Mouse (Mus musculus) embryo, embryonic 9.5 days (tissue): ENCODE data around the gene Brdt.
"Not testable (repeated sequence)": the region's sequence is repeated elsewhere in the genome, so short reads cannot be mapped to it uniquely, and the experiment has no call there.

Experiments
- DNase-seq: peaks from one replicate; pipeline ENCODE4 v3.0.0-alpha.2; 2017; ENCODE audit errors: extremely low spot score

The Brdt gene

GRCm38 (mm10) chr5:107320703-107321102, 10.3 kb upstream of the Brdt start:
- peak; percentile 31 for DNase-seq

GRCm38 (mm10) chr5:107340404-107340803, 9.4 kb downstream of the Brdt start:
- DNase-seq: no peak

- DNase-seq: no peak
Measured at GRCm38 (mm10) chr5:107342891-107343290, 11.9 kb downstream of the Brdt start.

- no peak for DNase-seq
Measured at GRCm38 (mm10) chr5:107346214-107346613, 15.3 kb downstream of the Brdt start.

GRCm38 (mm10) chr5:107352566-107352965, 21.6 kb downstream of the Brdt start:
- no peak for DNase-seq

GRCm38 (mm10) chr5:107353981-107354380, 23.0 kb downstream of the Brdt start:
- no peak for DNase-seq

- DNase-seq: no peak
Measured at GRCm38 (mm10) chr5:107355801-107356200, 24.8 kb downstream of the Brdt start.

- DNase-seq: no peak
Measured at GRCm38 (mm10) chr5:107357723-107358122, 26.8 kb downstream of the Brdt start.

GRCm38 (mm10) chr5:107359395-107360053, 28.6 kb downstream of the Brdt start:
- peak; percentile 95 for DNase-seq

- DNase-seq: peak; percentile 2
Measured at GRCm38 (mm10) chr5:107360054-107360730, 29.2 kb downstream of the Brdt start.

GRCm38 (mm10) chr5:107370040-107370439, 39.1 kb downstream of the Brdt start:
- DNase-seq: no peak

GRCm38 (mm10) chr5:107371335-107371734, 40.4 kb downstream of the Brdt start:
- DNase-seq: no peak

- no peak for DNase-seq
Measured at GRCm38 (mm10) chr5:107373256-107373655, 42.3 kb downstream of the Brdt start.

GRCm38 (mm10) chr5:107386448-107386847, 55.5 kb downstream of the Brdt start:
- not testable (repeated sequence) for DNase-seq

- no peak for DNase-seq
Measured at GRCm38 (mm10) chr5:107387788-107388187, 56.8 kb downstream of the Brdt start.

- no peak for DNase-seq
Measured at GRCm38 (mm10) chr5:107389373-107389772, 58.4 kb downstream of the Brdt start.

- DNase-seq: no peak
Measured at GRCm38 (mm10) chr5:107394437-107394836, 63.5 kb downstream of the Brdt start.

GRCm38 (mm10) chr5:107402436-107402835, 71.5 kb downstream of the Brdt start, which contains the start of gene Ephx4:
Gene Ephx4 (plus strand): TSS chr5:107402736.
- DNase-seq: no peak

- peak; percentile 47 for DNase-seq
Measured at GRCm38 (mm10) chr5:107403011-107403946, 72.3 kb downstream of the Brdt start.

GRCm38 (mm10) chr5:107403947-107404684, 73.2 kb downstream of the Brdt start:
- DNase-seq: no peak

- no peak for DNase-seq
Measured at GRCm38 (mm10) chr5:107405361-107405760, 74.4 kb downstream of the Brdt start.

GRCm38 (mm10) chr5:107410305-107410704, 79.3 kb downstream of the Brdt start:
- DNase-seq: no peak
